Mouse (Mus musculus) liver, embryonic 11.5 days (tissue): ENCODE measurements around the gene Rxfp4. TPM values are rescaled to one million over a fixed set of nuclear protein-coding genes. Genes with fewer than 3 reads are reported as not detected.

Experiments
- ATAC-seq: fragments of 200-750 bp; cut with Nextera tagmentation; replicated peaks from 2 replicates; pipeline ENCODE4 v1.8.0; 2017; ENCODE audit warnings: moderate number of reproducible peaks, mild to moderate bottlenecking, moderate TSS enrichment, moderate library complexity; ENCODE audit not compliant: low FRiP score
- DNase-seq: peaks from one replicate; pipeline ENCODE4 v3.0.0-alpha.2; 2017; ENCODE audit warnings: low spot score
- H3K27ac ChIP-seq: fragments of 300-500 bp; sonication (generic); 2 replicates; pipeline ENCODE4 v1.5.1; 2014; ENCODE audit warnings: mild to moderate bottlenecking, low read depth, low read length, control low read depth
- H3K27me3 ChIP-seq: fragments of 300-500 bp; sonication (generic); replicated peaks from 2 replicates; pipeline ENCODE4 v1.6.1; 2014; ENCODE audit warnings: low read length, mixed read lengths; ENCODE audit not compliant: control insufficient read depth, insufficient read depth
- H3K36me3 ChIP-seq: fragments of 300-500 bp; sonication (generic); 2 replicates; pipeline ENCODE4 v1.6.1; 2014; ENCODE audit warnings: mild to moderate bottlenecking, low read length, moderate library complexity, mixed read lengths; ENCODE audit not compliant: control insufficient read depth, insufficient read depth
- H3K4me1 ChIP-seq: fragments of 300-500 bp; sonication (generic); replicated peaks from 2 replicates; pipeline ENCODE4 v1.6.1; 2014; ENCODE audit warnings: low read length, mixed read lengths; ENCODE audit not compliant: control insufficient read depth, insufficient read depth
- H3K4me2 ChIP-seq: fragments of 300-500 bp; sonication (generic); 2 replicates; pipeline ENCODE4 v1.6.1; 2014; ENCODE audit warnings: mild to moderate bottlenecking, control low read depth, moderate library complexity
- H3K4me3 ChIP-seq: fragments of 300-500 bp; sonication (generic); 2 replicates; pipeline ENCODE4 v1.5.1; 2014; ENCODE audit warnings: low read depth, low read length, control low read depth
- H3K9ac ChIP-seq: fragments of 300-500 bp; sonication (generic); 2 replicates; pipeline ENCODE4 v1.6.1; 2014; ENCODE audit warnings: low read depth, low read length, control low read depth
- H3K9me3 ChIP-seq: fragments of 300-500 bp; sonication (generic); 2 replicates; pipeline ENCODE4 v1.6.1; 2016; ENCODE audit warnings: low read length, inconsistent platforms, mixed read lengths; ENCODE audit not compliant: control insufficient read depth
- WGBS: fragments of 180-500 bp; shearing (Covaris S2); extraction: QIAGEN DNeasy Blood & Tissue Kit; methylation state at CpG from one replicate; pipeline ENCODE4 v1.1.7; 2014; 5-methylcytosine and 5-hydroxymethylcytosine counted together
- polyA plus RNA-seq: library from polyadenylated mRNA; unstranded; fragments of >200 nt; fragmentation: Nextera tagmentation; extraction: Ambion mirVana; gene quantifications from 2 replicates; pipeline ENCODE4 v1.2.1, GENCODE M21; 2014

Gene Rxfp4
- polyA plus RNA-seq, 1 experiment from 2014 or later = not detected

GRCm38 (mm10) chr3:88685958-88686451, 33.1 kb upstream of the Rxfp4 start:
- Histone ChIP-seq H3K4me2 (peak overlapping the region; percentile 85), H3K9me3 (no peaks in the 10 kb centered on the region), H3K27ac (peak overlapping the region; percentile 85), H3K27me3 (no peaks in the 10 kb centered on the region), H3K4me3 (peak overlapping the region; percentile 95), H3K9ac (peak overlapping the region; percentile 95), H3K36me3 (peaks cover 26% of the 10 kb centered on the region), H3K4me1 (peaks cover 13% of the 10 kb centered on the region)
- ATAC-seq (peak; percentile 57), DNase-seq (no peak)
- WGBS = under 1% methylated on average over 45 of the region's 45 CpGs

GRCm38 (mm10) chr3:88684980-88685941, 32.3 kb upstream of the Rxfp4 start, which contains the start of gene Khdc4:
Khdc4 (plus strand) TSS chr3:88685803.
- peak; percentile 97 for ATAC-seq
- under 1% methylated on average over 47 of the region's 47 CpGs for WGBS
- peak; percentile 95 for DNase-seq
- H3K36me3 ChIP-seq = peaks cover 18% of the 10 kb centered on the region
- H3K4me3 ChIP-seq = peak within 1 kb of the TSS; percentile 95
- H3K4me1 ChIP-seq = peaks cover 13% of the 10 kb centered on the region
- peak within 1 kb of the TSS; percentile 85 for H3K27ac ChIP-seq
- H3K27me3 ChIP-seq = no peaks in the 10 kb centered on the region
- peak within 1 kb of the TSS; percentile 95 for H3K9ac ChIP-seq
- H3K4me2 ChIP-seq = peak within 1 kb of the TSS; percentile 85
- H3K9me3 ChIP-seq = no peaks in the 10 kb centered on the region

GRCm38 (mm10) chr3:88684236-88684979, 31.5 kb upstream of the Rxfp4 start:
- Histone ChIP-seq H3K36me3 (peaks cover 10% of the 10 kb centered on the region), H3K9ac (peak overlapping the region; percentile 18; the same call in 1 of the 2 replicates), H3K4me2 (peak overlapping the region; percentile 75), H3K9me3 (no peaks in the 10 kb centered on the region), H3K4me1 (peaks cover 13% of the 10 kb centered on the region), H3K4me3 (peak overlapping the region; percentile 95), H3K27me3 (no peaks in the 10 kb centered on the region), H3K27ac (peak overlapping the region; percentile 78; the same call in 1 of the 2 replicates)
- DNase-seq (no peak), ATAC-seq (no peak)
- WGBS = 52% methylated on average over 7 of the region's 8 CpGs

GRCm38 (mm10) chr3:88683814-88684213, 30.9 kb upstream of the Rxfp4 start:
- H3K27ac ChIP-seq = no peak overlapping the region
- WGBS = 69% methylated on average over 2 of the region's 2 CpGs
- no peaks in the 10 kb centered on the region for H3K9me3 ChIP-seq
- no peaks in the 10 kb centered on the region for H3K27me3 ChIP-seq
- H3K9ac ChIP-seq = no peak overlapping the region
- H3K36me3 ChIP-seq = peaks cover 6% of the 10 kb centered on the region
- peaks cover 13% of the 10 kb centered on the region for H3K4me1 ChIP-seq
- ATAC-seq = no peak
- H3K4me3 ChIP-seq = no peak overlapping the region
- DNase-seq = no peak
- no peak overlapping the region for H3K4me2 ChIP-seq

GRCm38 (mm10) chr3:88677399-88677798, 24.5 kb upstream of the Rxfp4 start:
- DNase-seq (peak; percentile 60), ATAC-seq (peak; percentile 58)
- no peaks in the 10 kb centered on the region for H3K27me3 ChIP-seq
- WGBS = 13% methylated on average over 11 of the region's 11 CpGs
- H3K4me3 ChIP-seq = peak overlapping the region; percentile 40
- H3K4me1 ChIP-seq = no peaks in the 10 kb centered on the region
- no peak overlapping the region for H3K27ac ChIP-seq
- H3K9me3 ChIP-seq = no peaks in the 10 kb centered on the region
- H3K36me3 ChIP-seq = no peaks in the 10 kb centered on the region
- peak overlapping the region; percentile 71 for H3K4me2 ChIP-seq
- peak overlapping the region; percentile 46 for H3K9ac ChIP-seq

- no peaks in the 10 kb centered on the region for H3K9me3 ChIP-seq
- H3K36me3 ChIP-seq = no peaks in the 10 kb centered on the region
- H3K27me3 ChIP-seq = no peaks in the 10 kb centered on the region
- no peak overlapping the region for H3K4me3 ChIP-seq
- ATAC-seq = no peak
- H3K9ac ChIP-seq = no peak overlapping the region
- H3K27ac ChIP-seq = no peak overlapping the region
- DNase-seq = no peak
- no peak overlapping the region for H3K4me2 ChIP-seq
- no peaks in the 10 kb centered on the region; the same call in 1 of the 2 replicates for H3K4me1 ChIP-seq
- 56% methylated on average over 4 of the region's 4 CpGs for WGBS
Measured at GRCm38 (mm10) chr3:88664095-88664494, 11.2 kb upstream of the Rxfp4 start.

- no peak overlapping the region for H3K9ac ChIP-seq
- DNase-seq (no peak), ATAC-seq (no peak)
- H3K4me3 ChIP-seq = no peak overlapping the region
- H3K36me3 ChIP-seq = no peaks in the 10 kb centered on the region
- no peak overlapping the region for H3K4me2 ChIP-seq
- H3K27ac ChIP-seq = no peak overlapping the region
- no peaks in the 10 kb centered on the region; the same call in 1 of the 2 replicates for H3K4me1 ChIP-seq
- no peaks in the 10 kb centered on the region for H3K9me3 ChIP-seq
- H3K27me3 ChIP-seq = no peaks in the 10 kb centered on the region
- 25% methylated on average over 6 of the region's 6 CpGs for WGBS
Measured at GRCm38 (mm10) chr3:88659798-88660197, 6.9 kb upstream of the Rxfp4 start.

- Histone ChIP-seq H3K4me1 (no peaks in the 10 kb centered on the region; the same call in 1 of the 2 replicates), H3K9ac (no peak overlapping the region), H3K4me2 (no peak overlapping the region), H3K36me3 (no peaks in the 10 kb centered on the region), H3K9me3 (no peaks in the 10 kb centered on the region), H3K27me3 (no peaks in the 10 kb centered on the region), H3K27ac (no peak overlapping the region), H3K4me3 (no peak overlapping the region)
- DNase-seq (no peak), ATAC-seq (no peak)
- WGBS = 71% methylated on average over 5 of the region's 5 CpGs
Measured at GRCm38 (mm10) chr3:88658441-88659127, 5.6 kb upstream of the Rxfp4 start.
